Mouse (Mus musculus) liver, embryonic 15.5 days (tissue): Measurements from ENCODE around the gene Lcn11. TPM values are rescaled to one million over a fixed set of nuclear protein-coding genes. Genes with fewer than 3 reads are reported as not detected.
A peak's percentile ranks its signal among the peaks of the same experiment; 100 is the strongest.
"Not testable (repeated sequence)": the region's sequence is repeated elsewhere in the genome, so short reads cannot be mapped to it uniquely, and the experiment has no call there.

Source experiments
- ATAC-seq: fragments of 200-750 bp; cut with Nextera tagmentation; 2 replicates; pipeline ENCODE4 v1.8.0; 2017; ENCODE audit warnings: moderate number of reproducible peaks, mild to moderate bottlenecking, moderate library complexity; ENCODE audit not compliant: insufficient read depth
- H3K27ac ChIP-seq: fragments of 300-500 bp; sonication (generic); replicated peaks from 2 replicates; pipeline ENCODE4 v1.5.1; 2015; ENCODE audit warnings: mild to moderate bottlenecking, inconsistent platforms
- H3K27me3 ChIP-seq: fragments of 300-500 bp; sonication (generic); 2 replicates; pipeline ENCODE4 v1.6.1; 2015; ENCODE audit warnings: mild to moderate bottlenecking, inconsistent platforms
- H3K36me3 ChIP-seq: fragments of 300-500 bp; sonication (generic); replicated peaks from 2 replicates; pipeline ENCODE4 v1.6.1; 2015; ENCODE audit warnings: moderate library complexity, mild to moderate bottlenecking, inconsistent platforms
- H3K4me1 ChIP-seq: fragments of 300-500 bp; sonication (generic); replicated peaks from 2 replicates; pipeline ENCODE4 v1.6.1; 2015; ENCODE audit warnings: inconsistent platforms
- H3K4me2 ChIP-seq: fragments of 300-500 bp; sonication (generic); 2 replicates; pipeline ENCODE4 v1.6.1; 2015; ENCODE audit warnings: moderate library complexity, mild to moderate bottlenecking, inconsistent platforms
- H3K4me3 ChIP-seq: fragments of 300-500 bp; sonication (generic); replicated peaks from 2 replicates; pipeline ENCODE4 v1.5.1; 2015; ENCODE audit warnings: mild to moderate bottlenecking, inconsistent platforms
- H3K9ac ChIP-seq: fragments of 300-500 bp; sonication (generic); 2 replicates; pipeline ENCODE4 v1.6.1; 2015; ENCODE audit warnings: moderate library complexity, mild to moderate bottlenecking, inconsistent platforms
- H3K9me3 ChIP-seq: fragments of 300-500 bp; sonication (generic); replicated peaks from 2 replicates; pipeline ENCODE4 v1.6.1; 2016; ENCODE audit warnings: inconsistent platforms
- WGBS: fragments of 180-500 bp; shearing (Covaris S2); methylation state at CpG from one replicate; pipeline ENCODE4 v1.1.7; 2015; ENCODE audit warnings: mixed read lengths; ENCODE audit not compliant: insufficient replicate concordance; 5-methylcytosine and 5-hydroxymethylcytosine counted together
- polyA plus RNA-seq: library from polyadenylated mRNA; unstranded; fragments of >200 nt; fragmentation: Nextera tagmentation; extraction: Ambion mirVana; gene quantifications from 2 replicates; pipeline ENCODE4 v1.2.1, GENCODE M21; 2015

Gene Lcn11
- polyA plus RNA-seq, 1 experiment from 2014 or later, result not detected

- Histone ChIP-seq H3K27ac (no peak overlapping the region), H3K9ac (no peak overlapping the region), H3K9me3 (no peaks in the 10 kb centered on the region), H3K27me3 (no peaks in the 10 kb centered on the region; the same call in 1 of the 2 replicates), H3K4me1 (no peaks in the 10 kb centered on the region), H3K36me3 (no peaks in the 10 kb centered on the region), H3K4me2 (no peak overlapping the region), H3K4me3 (no peak overlapping the region)
- no peak for ATAC-seq
- 62% methylated on average over 9 of the region's 9 CpGs for WGBS
Observed at GRCm38 (mm10) chr2:25779076-25779475, 2.3 kb downstream of the Lcn11 start.

GRCm38 (mm10) chr2:25780921-25781320 is 4.1 kb downstream of the Lcn11 start:
- 38% methylated on average over 4 of the region's 4 CpGs for WGBS

GRCm38 (mm10) chr2:25781957-25782356 is 5.1 kb downstream of the Lcn11 start, which contains the start of gene Gm13539:
Gene Gm13539, plus strand, starts transcription at chr2:25782257.
- H3K27ac ChIP-seq, result no peak within 1 kb of the TSS
- no peaks in the 10 kb centered on the region for H3K36me3 ChIP-seq
- H3K4me1 ChIP-seq, result 0 out of 2 replicates have a peak, but pooled peaks cover 3% of the 10 kb centered on the region
- H3K9ac ChIP-seq, result no peak within 1 kb of the TSS
- H3K27me3 ChIP-seq, result no peaks in the 10 kb centered on the region; the same call in 1 of the 2 replicates
- no peak for ATAC-seq
- 50% methylated on average over 3 of the region's 3 CpGs for WGBS
- H3K4me2 ChIP-seq, result no peak within 1 kb of the TSS
- no peak within 1 kb of the TSS for H3K4me3 ChIP-seq
- H3K9me3 ChIP-seq, result no peaks in the 10 kb centered on the region

More at GRCm38 (mm10) chr2:25780921-25781320, 4.1 kb downstream of the Lcn11 start:
- H3K9me3 ChIP-seq, result no peaks in the 10 kb centered on the region
- ATAC-seq, result no peak
- H3K4me3 ChIP-seq, result no peak overlapping the region
- no peaks in the 10 kb centered on the region; the same call in 1 of the 2 replicates for H3K27me3 ChIP-seq
- H3K4me1 ChIP-seq, result 0 out of 2 replicates have a peak, but pooled peaks cover 3% of the 10 kb centered on the region
- no peaks in the 10 kb centered on the region for H3K36me3 ChIP-seq
- no peak overlapping the region for H3K9ac ChIP-seq
- no peak overlapping the region for H3K4me2 ChIP-seq
- H3K27ac ChIP-seq, result no peak overlapping the region

DNA sequence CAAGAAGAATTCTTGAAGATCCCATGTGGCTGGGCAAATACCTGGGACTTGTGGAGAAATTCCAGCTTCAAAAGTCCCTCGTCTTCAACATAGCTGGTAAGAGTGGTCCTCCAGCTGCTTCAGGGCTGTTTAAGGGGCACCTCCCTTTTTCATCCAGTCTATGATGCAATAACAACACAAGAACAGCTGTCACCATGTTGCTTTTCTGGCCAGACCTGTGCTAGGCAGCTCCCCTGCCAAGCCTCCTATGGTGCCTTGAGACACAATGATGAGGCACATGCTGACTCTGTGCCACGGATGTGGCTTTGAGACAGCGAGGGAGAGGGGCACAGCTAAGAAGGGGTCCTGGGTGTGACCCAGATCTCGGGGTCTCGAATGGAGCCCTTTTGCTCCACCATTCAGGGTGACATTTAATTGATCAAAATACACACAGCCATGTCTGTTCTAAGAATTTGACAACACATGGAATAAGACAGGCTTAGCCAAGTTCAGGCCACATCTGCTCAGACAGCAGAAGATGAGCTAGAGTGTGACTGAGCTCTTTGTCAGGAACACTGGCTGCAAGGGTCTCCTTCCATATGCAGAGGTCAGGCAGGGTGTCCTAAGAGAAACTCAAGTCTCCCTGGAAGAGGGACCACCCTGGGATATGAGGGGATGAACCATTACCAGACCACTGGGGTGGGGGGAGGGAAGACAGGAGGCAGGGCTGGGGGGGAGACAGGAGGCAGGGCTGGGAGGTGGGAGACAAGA is 8.9 kb downstream of the Lcn11 start:
- Histone ChIP-seq H3K9ac (no peak overlapping the region), H3K9me3 (no peaks in the 10 kb centered on the region), H3K4me3 (no peak overlapping the region), H3K36me3 (no peaks in the 10 kb centered on the region), H3K27ac (no peak overlapping the region), H3K27me3 (no peaks in the 10 kb centered on the region), H3K4me1 (peaks cover 19% of the 10 kb centered on the region; the same call in 1 of the 2 replicates), H3K4me2 (no peak overlapping the region)
- no peak for ATAC-seq
- WGBS, result 55% methylated on average over 5 of the region's 5 CpGs

DNA sequence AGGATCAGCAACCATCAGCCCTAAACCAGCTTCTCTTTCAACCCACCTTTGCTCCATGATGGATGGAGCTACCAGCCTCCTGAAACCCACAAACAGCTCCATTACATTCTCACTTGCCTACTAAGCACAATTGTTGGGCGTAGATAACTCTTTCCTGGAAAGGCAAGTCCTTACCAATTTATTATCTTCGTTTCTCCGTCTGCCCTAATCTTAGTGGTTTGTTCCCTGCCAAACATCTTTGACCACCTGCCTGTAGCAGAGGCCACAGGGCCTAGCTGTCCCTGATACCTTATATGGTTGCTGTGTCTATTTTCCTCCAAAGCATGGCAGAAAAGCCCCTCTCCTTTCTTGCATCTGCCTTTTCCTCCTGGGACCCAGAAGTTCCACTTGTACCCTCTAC is 12.3 kb downstream of the Lcn11 start:
- 27% methylated on average over 3 of the region's 3 CpGs for WGBS

GRCm38 (mm10) chr2:25797635-25798034 is 20.8 kb downstream of the Lcn11 start:
- Histone ChIP-seq H3K27me3 (no peaks in the 10 kb centered on the region; the same call in 1 of the 2 replicates), H3K9ac (no peak overlapping the region), H3K27ac (no peak overlapping the region), H3K9me3 (no peaks in the 10 kb centered on the region), H3K4me3 (no peak overlapping the region), H3K36me3 (no peaks in the 10 kb centered on the region), H3K4me1 (no peaks in the 10 kb centered on the region), H3K4me2 (no peak overlapping the region)
- ATAC-seq, result no peak
- 17% methylated on average over 2 of the region's 2 CpGs for WGBS

More for the DNA sequence above, 12.3 kb downstream of the Lcn11 start:
- no peaks in the 10 kb centered on the region for H3K36me3 ChIP-seq
- no peak overlapping the region for H3K4me3 ChIP-seq
- peaks cover 19% of the 10 kb centered on the region; the same call in 1 of the 2 replicates for H3K4me1 ChIP-seq
- ATAC-seq, result peak; percentile 73
- H3K4me2 ChIP-seq, result no peak overlapping the region
- no peak overlapping the region for H3K9ac ChIP-seq
- H3K27me3 ChIP-seq, result no peaks in the 10 kb centered on the region; the same call in 1 of the 2 replicates
- no peaks in the 10 kb centered on the region for H3K9me3 ChIP-seq
- H3K27ac ChIP-seq, result 0 out of 2 replicates have a peak overlapping the region, but pooled peaks have one; percentile 34

GRCm38 (mm10) chr2:25798065-25798464 is 21.2 kb downstream of the Lcn11 start:
- Histone ChIP-seq H3K9me3 (no peaks in the 10 kb centered on the region), H3K4me2 (no peak overlapping the region), H3K4me3 (no peak overlapping the region), H3K9ac (no peak overlapping the region), H3K36me3 (no peaks in the 10 kb centered on the region), H3K4me1 (no peaks in the 10 kb centered on the region), H3K27ac (no peak overlapping the region), H3K27me3 (no peaks in the 10 kb centered on the region; the same call in 1 of the 2 replicates)
- ATAC-seq, result no peak
- WGBS, result 30% methylated on average over 5 of the region's 5 CpGs

GRCm38 (mm10) chr2:25811711-25812110 is 34.9 kb downstream of the Lcn11 start:
- Histone ChIP-seq H3K27me3 (no peaks in the 10 kb centered on the region), H3K9me3 (no peaks in the 10 kb centered on the region), H3K36me3 (no peaks in the 10 kb centered on the region), H3K4me3 (no peak overlapping the region), H3K9ac (no peak overlapping the region), H3K4me2 (no peak overlapping the region), H3K4me1 (no peaks in the 10 kb centered on the region), H3K27ac (no peak overlapping the region)
- no peak for ATAC-seq
- 44% methylated on average over 2 of the region's 2 CpGs for WGBS

GRCm38 (mm10) chr2:25813364-25813763 is 36.5 kb downstream of the Lcn11 start:
- H3K27me3 ChIP-seq, result no peaks in the 10 kb centered on the region
- no peak overlapping the region for H3K9ac ChIP-seq
- ATAC-seq, result no peak
- H3K27ac ChIP-seq, result no peak overlapping the region
- H3K4me2 ChIP-seq, result no peak overlapping the region
- no peak overlapping the region for H3K4me3 ChIP-seq
- H3K4me1 ChIP-seq, result no peaks in the 10 kb centered on the region
- H3K9me3 ChIP-seq, result no peaks in the 10 kb centered on the region
- no peaks in the 10 kb centered on the region for H3K36me3 ChIP-seq
- WGBS, result 58% methylated on average over 5 of the region's 5 CpGs

DNA sequence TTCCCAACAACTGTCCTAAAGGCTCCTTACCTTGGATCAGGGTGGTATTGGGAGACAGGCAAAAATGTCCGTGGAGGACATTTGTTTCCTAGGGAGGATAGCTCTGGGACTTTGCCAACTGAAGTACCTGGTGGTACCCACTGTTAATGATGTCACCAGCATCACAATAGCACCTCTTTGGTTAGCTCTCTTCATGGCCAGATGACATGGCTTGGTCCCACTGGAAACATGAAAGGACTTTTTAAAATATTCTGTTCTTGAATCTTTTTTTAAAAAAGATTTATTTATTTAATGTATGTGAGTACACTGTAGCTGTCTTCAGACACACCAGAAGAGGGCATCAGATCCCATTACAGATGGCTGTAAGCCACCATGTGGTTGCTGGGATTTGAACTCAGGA is 38.9 kb downstream of the Lcn11 start, which contains the start of gene Glt6d1:
TSS of gene Glt6d1 (minus strand) at position 101 of the 400 bp plus-strand sequence.
- 56% methylated on average over 1 of the region's 1 CpGs for WGBS
- H3K4me1 ChIP-seq, H3K4me2 ChIP-seq, ATAC-seq, H3K9me3 ChIP-seq, H3K4me3 ChIP-seq, H3K27me3 ChIP-seq, H3K9ac ChIP-seq, H3K36me3 ChIP-seq, H3K27ac ChIP-seq: not testable (repeated sequence)

DNA sequence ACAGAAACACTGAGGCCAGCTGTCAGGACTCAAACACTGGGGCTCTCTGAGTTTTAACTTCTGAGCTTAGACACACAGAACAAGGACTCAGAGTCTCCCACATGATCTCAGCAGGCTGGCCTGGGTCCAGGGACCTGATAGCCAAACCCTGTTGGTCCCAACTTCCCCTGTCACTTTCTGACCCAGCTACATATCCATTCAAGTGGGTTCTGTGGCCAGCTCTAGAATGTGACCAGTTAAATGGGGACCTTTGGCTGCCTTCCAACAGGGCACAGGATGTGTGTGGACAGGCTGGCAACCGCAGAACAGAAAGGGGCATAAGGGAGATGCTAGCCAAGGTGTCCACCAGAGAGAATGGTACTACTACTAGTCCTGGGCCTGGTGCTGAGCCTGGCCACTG is 46.0 kb downstream of the Lcn11 start, which contains the start of gene Lcn9:
TSS of gene Lcn9 (plus strand) at position 348 of the 400 bp plus-strand sequence.
- WGBS, result 52% methylated on average over 1 of the region's 1 CpGs
- Histone ChIP-seq H3K27me3 (no peaks in the 10 kb centered on the region), H3K4me1 (no peaks in the 10 kb centered on the region), H3K9ac (no peak within 1 kb of the TSS), H3K4me3 (no peak within 1 kb of the TSS), H3K4me2 (no peak within 1 kb of the TSS), H3K36me3 (no peaks in the 10 kb centered on the region), H3K27ac (no peak within 1 kb of the TSS), H3K9me3 (no peaks in the 10 kb centered on the region)
- ATAC-seq, result no peak
